Mouse (Mus musculus) ES-Bruce4 (cell line): ENCODE measurements around the gene Raph1.

Source experiments
- CTCF ChIP-seq: IDR thresholded peaks from one replicate; pipeline ENCODE4 v1.8.1; 2011; ENCODE audit warnings: low read depth, low read length
- EP300 ChIP-seq: IDR thresholded peaks from 2 replicates; pipeline ENCODE4 v1.6.1; 2011; ENCODE audit warnings: low read depth, low read length; ENCODE audit not compliant: insufficient read depth

GRCm38 (mm10) chr1:60543681-60544080 lies 23.2 kb downstream of the Raph1 start:
- TF ChIP-seq CTCF (no peak), EP300 (peak; percentile 47; the same call in 1 of the 2 replicates)
